Comparison of ENCODE assay signal across 9 mouse cellular contexts in genomic region chr16:91225233-91226037, GRCm38 (mm10). TPM values are rescaled to one million over a fixed set of nuclear protein-coding genes. Genes with fewer than 3 reads are reported as not detected.
DNase-seq lines count a peak whose midpoint lies in the region; ATAC-seq and TF ChIP-seq lines count a peak whose summit lies in the region.
"Had no signal": no experiment of that assay in that cellular context is flagged by ENCODE, and none has a peak within 500 bp of the region (broad histone marks: within the 10 kb centered on the region; RNA-seq: fewer than 3 reads in every experiment).

Olig2 (plus strand) TSS chr16:91225457.

- intact Hi-C loops in gastrocnemius, adult 2 months (cut with DNase I), result no loop called here

- H3K9ac ChIP-seq in midbrain, embryonic 16.5 days (ENCODE audit: low read depth, low read length), result peak within 1 kb of the TSS; percentile 44; the same call in 1 of the 2 replicates

- no peaks in the 10 kb centered on the region for H3K36me3 ChIP-seq in midbrain, embryonic 16.5 days (ENCODE audit: control insufficient read depth, insufficient read depth, low read length)

- no peaks in the 10 kb centered on the region for H3K9me3 ChIP-seq in midbrain, embryonic 16.5 days (replicated peaks; ENCODE audit: control insufficient read depth, low read length, poor library complexity, severe bottlenecking)

- ATAC-seq in midbrain, embryonic 16.5 days, result peak; percentile 81

- WGBS in midbrain, embryonic 16.5 days, result under 1% methylated on average over 53 of the region's 53 CpGs

- peak within 1 kb of the TSS; percentile 55 for H3K4me3 ChIP-seq in gastrocnemius, adult 2 months
- H3K4me3 ChIP-seq in layer of hippocampus, adult 2 months, result peak within 1 kb of the TSS; percentile 48
- peak within 1 kb of the TSS; percentile 32 for H3K4me3 ChIP-seq in midbrain, embryonic 16.5 days (ENCODE audit: low read depth, low read length)

- no peak within 1 kb of the TSS for H3K27ac ChIP-seq in gastrocnemius, adult 2 months
- H3K27ac ChIP-seq in layer of hippocampus, adult 2 months, result peak within 1 kb of the TSS; percentile 75
- peak within 1 kb of the TSS; percentile 66 for H3K27ac ChIP-seq in midbrain, embryonic 16.5 days (ENCODE audit: low read length)

- TF ChIP-seq CTCF in gastrocnemius, adult 2 months (IDR thresholded peaks at IDR 0.05), result no peak
- no peak for TF ChIP-seq CTCF in layer of hippocampus, adult 2 months (conservative IDR thresholded peaks at IDR 0.05)

- H3K27me3 ChIP-seq in midbrain, embryonic 16.5 days (ENCODE audit: control insufficient read depth, insufficient read depth, low read depth, low read length), result peaks cover 55% of the 10 kb centered on the region

- H3K4me1 ChIP-seq in midbrain, embryonic 16.5 days (ENCODE audit: control insufficient read depth, insufficient read depth, low read length), result peaks cover 23% of the 10 kb centered on the region

- no peak for DNase-seq in gastrocnemius, adult 2 months
- DNase-seq in gastrocnemius, postnatal 25 days, result no peak
- peak; percentile 34 for DNase-seq in thymus, postnatal 4 days
- no peak for DNase-seq in thymus, postnatal 10 days (ENCODE audit: low spot score in 2 of 2)
- peak; percentile 46 to 73 for DNase-seq in layer of hippocampus, adult 2 months (ENCODE audit: low spot score in 2 of 2)
- no peak for DNase-seq in urinary bladder, postnatal 36 days (ENCODE audit: low spot score in 2 of 2)
- no peak for DNase-seq in lung, postnatal 36 days

- peak within 1 kb of the TSS; percentile 48 for H3K4me2 ChIP-seq in midbrain, embryonic 16.5 days (ENCODE audit: low read length)

RNA-seq across cellular contexts. Expression of gene Olig2, which starts in this region (rescaled TPM):
- total RNA-seq in gastrocnemius, adult 2 months (2021), result not detected
- not detected for total RNA-seq in gastrocnemius, postnatal 25 days (2021)
- 10 to 100 TPM; 25.2 to 27.1 TPM for total RNA-seq in layer of hippocampus, adult 2 months (2021)
- polyA plus RNA-seq in midbrain, embryonic 16.5 days (2015; fragmentation: Nextera tagmentation; extraction: Ambion mirVana), result 8.5 and 9.9 TPM in 2 replicates
- polyA plus RNA-seq: testis, adult 2 months had no signal

Comparison
In these comparisons a context has a peak if more than half of its experiments do, and no peak if none do; other contexts are left out.
1. RNA of gene Olig2 (total RNA-seq): 25.2 to 27.1 TPM in layer of hippocampus, adult 2 months; not detected in gastrocnemius, adult 2 months and not detected in gastrocnemius, postnatal 25 days; every median in the first group is over 10 times any median in the second.
2. DNase-seq: peak in thymus, postnatal 4 days (single experiment) and layer of hippocampus, adult 2 months (2 of 2); none in gastrocnemius, adult 2 months (single experiment), gastrocnemius, postnatal 25 days (single experiment), thymus, postnatal 10 days (0 of 2), urinary bladder, postnatal 36 days (0 of 2) and lung, postnatal 36 days (single experiment).
3. Peak in every context shown above with its lines, with median percentiles within 50 percentile points of each other: H3K4me3 ChIP-seq.